Mouse (Mus musculus): ENCODE results near the gene Fam131a.
"Not testable (repeated sequence)": the region's sequence is repeated elsewhere in the genome, so short reads cannot be mapped to it uniquely, and the experiment has no call there.

Gene Fam131a

GRCm38 (mm10) chr16:20693111-20693701, at the start of gene Fam131a:
Fam131a (plus strand) TSS chr16:20693241.
- peak; percentile 97 for DNase-seq

- DNase-seq, result no peak
Observed at GRCm38 (mm10) chr16:20643911-20644310, 49.1 kb upstream of the Fam131a start.

DNA sequence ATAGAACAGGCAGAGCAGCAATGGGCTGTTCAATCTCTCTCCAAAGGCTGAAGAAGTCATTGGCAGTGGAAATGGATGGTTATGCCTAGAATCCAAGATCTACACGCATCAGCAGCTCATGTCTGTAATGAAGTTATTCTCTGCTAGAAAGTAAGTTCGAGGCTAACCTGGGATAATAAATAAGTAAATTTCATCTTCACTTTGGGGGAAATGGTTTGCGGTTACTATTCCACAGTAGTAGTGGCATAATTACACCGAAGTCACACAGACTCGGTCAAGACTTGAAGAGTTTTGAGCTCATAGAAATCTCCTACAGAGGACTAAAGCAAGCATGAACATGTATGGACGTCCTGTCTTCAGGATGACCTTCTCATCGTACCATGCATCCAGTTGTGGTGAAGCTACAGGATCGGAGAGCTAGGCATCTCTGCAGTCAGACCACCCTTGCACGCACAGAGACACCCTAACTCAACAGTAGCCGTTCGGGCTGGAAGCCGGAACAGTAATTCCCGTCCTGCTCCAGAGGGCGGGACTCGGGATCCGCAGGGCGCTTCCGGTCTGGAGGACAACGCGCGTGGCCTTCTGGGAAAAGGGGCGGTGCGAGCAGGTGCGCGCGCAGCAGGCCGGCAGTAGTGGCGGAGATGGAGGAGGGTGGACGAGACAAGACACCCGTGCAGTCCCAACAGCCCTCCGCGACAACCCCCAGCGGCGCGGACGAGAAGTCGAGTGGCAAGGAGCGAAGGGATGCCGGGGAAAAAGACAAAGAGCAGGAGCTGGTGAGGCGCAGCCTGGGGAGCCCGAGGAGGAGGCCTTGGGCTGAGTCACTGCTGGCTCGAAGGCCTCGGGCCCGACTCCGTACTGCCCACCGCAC, 41.7 kb upstream of the Fam131a start, which contains the start of gene Psmd2:
Psmd2 (plus strand) TSS at position 577 of the 871 bp plus-strand sequence.
- peak; percentile 94 for DNase-seq

DNA sequence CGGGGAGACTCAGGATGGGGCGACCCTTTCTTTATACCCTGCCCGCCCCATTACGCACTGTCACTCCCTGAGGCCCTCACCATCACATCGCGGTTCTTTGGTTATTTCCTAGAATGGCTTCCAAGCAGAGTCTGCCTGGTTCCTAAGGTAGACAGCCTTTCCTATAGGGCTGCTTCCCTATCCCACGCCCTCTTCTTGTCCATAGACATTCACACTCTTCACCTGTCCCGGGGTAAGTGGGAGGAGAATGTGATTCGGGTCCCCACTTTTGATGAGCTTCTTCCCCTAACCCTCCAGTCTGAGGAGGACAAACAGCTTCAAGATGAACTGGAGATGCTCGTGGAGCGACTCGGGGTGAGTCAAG, 41.1 kb upstream of the Fam131a start:
- DNase-seq, result no peak

DNA sequence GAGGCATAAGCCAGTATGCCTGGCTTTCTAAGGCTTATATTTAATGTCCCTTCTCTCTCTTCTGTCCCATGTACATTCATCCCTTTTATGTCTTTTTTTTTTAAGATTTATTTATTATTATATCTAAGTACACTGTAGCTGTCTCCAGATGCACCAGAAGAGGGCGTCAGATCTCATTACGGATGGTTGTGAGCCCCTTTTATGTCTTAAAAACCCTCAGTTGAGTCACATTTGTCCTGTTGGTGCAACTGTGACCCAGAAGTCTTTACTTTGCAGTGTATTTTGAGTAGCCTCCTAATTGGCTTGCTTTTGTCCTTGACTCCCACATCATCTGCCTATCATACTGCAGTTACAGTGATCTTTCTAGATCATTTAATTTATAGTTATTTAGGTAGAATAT, 39.7 kb upstream of the Fam131a start:
- DNase-seq, result no peak

DNA sequence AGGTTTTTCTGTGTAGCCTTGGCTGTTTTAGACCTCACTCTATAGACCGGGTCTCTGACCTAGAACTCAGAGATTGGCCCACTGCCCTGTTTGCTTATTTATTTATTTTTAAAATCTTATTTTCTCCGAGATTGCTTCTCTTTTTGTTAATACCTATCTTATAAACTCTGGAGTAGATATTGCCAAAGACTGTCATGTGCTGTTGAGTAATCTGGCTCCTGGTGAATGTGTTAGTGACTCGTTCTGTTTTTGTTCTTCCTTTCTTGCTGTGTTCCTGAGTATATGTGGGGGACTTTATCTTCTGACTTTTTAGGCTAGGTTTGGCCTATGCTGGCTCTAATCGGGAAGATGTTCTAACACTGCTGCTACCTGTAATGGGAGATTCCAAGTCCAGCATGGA, 35.4 kb upstream of the Fam131a start:
- no peak for DNase-seq

DNA sequence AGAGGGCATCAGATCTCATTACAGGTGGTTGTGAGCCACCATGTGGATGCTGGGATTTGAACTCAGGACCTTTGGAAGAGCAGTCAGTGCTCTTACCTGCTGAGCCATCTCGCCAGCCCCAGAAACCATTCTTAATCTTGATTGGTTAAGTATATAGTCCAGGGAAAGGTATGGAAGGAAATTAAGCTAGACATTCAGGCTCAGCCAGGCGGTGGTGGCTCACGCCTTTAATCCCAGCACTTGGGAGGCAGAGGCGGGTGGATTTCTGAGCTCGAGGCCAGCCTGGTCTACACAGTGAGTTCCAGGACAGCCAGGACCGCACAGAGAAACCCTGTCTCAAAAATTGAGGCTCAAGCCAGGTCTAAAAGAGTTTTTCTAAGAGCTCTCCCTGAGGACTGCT, 25.0 kb upstream of the Fam131a start, which contains the start of gene Eif4g1:
Eif4g1 (plus strand) TSS at position 301 of the 400 bp plus-strand sequence.
- not testable (repeated sequence) for DNase-seq

GRCm38 (mm10) chr16:20670291-20670690, 22.8 kb upstream of the Fam131a start:
- no peak for DNase-seq

DNA sequence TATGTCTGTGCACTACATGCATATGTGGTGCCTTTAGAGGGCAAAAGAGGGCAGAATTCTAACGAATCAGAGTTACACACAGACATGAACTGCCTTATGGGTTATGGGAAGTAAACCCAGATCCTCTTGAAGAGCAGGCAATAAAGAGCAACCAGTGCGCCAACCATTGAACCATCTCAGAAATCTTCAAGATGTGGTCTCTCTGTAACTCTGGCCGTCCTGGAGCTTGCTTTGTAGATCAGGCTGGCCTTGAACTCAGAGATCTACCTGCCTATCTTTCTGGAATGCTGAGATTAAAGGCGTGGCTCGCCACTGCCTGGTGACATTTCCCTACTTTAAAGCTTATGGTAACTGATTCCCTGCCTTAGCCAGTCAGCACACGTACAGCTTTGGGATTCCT, 21.2 kb upstream of the Fam131a start:
- DNase-seq, result no peak

GRCm38 (mm10) chr16:20672500-20672902, 20.5 kb upstream of the Fam131a start:
- peak; percentile 96 for DNase-seq

DNA sequence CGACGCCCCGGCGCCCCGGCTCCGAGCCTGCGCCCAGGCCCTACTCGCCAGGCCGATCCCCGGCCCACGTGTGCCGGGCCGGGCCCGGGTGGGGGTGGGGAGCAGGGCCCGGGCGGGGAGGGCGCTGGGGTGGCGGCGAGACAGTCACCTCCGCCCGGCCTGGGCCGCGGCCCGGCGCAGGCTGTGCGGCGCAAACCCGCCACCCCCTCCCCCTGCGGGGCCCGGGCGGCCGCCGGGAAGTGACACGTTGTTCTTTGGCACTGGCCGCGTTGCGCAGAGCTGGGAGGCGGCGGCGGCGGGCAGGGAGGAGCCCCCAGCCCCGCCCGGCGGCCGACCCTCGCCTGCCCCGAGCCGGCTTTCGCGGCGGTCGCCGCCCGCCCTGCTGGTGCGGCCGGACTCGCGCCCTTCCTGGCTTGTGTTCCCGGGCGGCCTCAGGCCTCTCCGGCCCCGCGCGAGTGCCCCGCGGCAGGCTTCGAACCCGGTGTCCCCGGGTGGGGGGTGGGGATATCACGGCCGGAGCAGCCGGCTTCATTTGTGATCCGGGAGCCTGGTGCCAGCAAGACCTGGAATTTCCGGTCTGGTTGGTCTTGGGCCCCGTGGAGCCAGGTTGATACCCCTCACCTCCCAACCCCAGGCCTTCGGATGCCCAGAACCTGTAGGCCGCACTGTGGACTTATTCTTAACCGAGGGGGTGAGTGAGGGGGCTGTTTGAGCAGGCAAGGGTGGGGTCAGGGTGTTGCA, 19.9 kb upstream of the Fam131a start:
- peak; percentile 32 for DNase-seq

DNA sequence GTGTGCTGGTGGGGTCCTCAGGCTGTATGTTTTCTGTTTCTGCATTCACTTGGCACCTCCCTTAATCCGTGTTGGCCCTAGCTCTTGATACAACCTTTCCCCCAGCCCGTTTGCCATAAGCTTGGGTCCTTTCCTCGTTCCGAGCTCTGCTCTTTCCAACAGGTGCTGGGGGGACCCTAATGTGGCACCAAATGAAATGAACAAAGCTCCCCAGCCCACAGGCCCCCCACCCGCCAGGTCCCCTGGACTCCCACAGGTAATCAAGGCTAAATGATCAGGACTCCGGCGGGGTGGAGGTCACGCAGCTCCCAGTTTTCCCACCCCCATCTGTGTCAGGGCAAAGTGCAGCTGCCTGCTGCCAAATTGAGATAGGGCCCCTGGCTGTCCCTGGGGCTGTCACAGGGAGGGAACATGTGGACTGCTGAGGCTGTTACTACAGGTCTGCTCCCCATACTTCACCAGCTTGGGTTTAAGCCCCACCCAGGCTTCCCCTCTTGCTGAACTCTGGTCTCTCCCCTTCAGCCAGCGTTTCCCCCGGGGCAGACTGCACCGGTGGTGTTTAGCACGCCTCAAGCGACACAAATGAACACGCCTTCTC, 19.2 kb upstream of the Fam131a start:
- no peak for DNase-seq

GRCm38 (mm10) chr16:20675213-20675612, 17.8 kb upstream of the Fam131a start:
- no peak for DNase-seq

GRCm38 (mm10) chr16:20676702-20677101, 16.3 kb upstream of the Fam131a start:
- no peak for DNase-seq

GRCm38 (mm10) chr16:20677380-20677779, 15.7 kb upstream of the Fam131a start:
- no peak for DNase-seq

- peak; percentile 86 for DNase-seq
Observed at GRCm38 (mm10) chr16:20677974-20678675, 14.9 kb upstream of the Fam131a start.

- no peak for DNase-seq
Observed at GRCm38 (mm10) chr16:20690774-20691173, 2.3 kb upstream of the Fam131a start.

- DNase-seq, result no peak
Observed at GRCm38 (mm10) chr16:20691617-20692016, 1.4 kb upstream of the Fam131a start.

- DNase-seq, result no peak
Observed at GRCm38 (mm10) chr16:20692241-20692965, 638 bp upstream of the Fam131a start.

GRCm38 (mm10) chr16:20694781-20695180, 1.7 kb downstream of the Fam131a start:
- DNase-seq, result peak; percentile 90

- DNase-seq, result peak; percentile 98
Observed at GRCm38 (mm10) chr16:20695622-20696323, 2.7 kb downstream of the Fam131a start.

All from layer of hippocampus, adult 9-11 months (tissue).